14 mouse cellular contexts compared by ENCODE assay signal in the genomic region with DNA sequence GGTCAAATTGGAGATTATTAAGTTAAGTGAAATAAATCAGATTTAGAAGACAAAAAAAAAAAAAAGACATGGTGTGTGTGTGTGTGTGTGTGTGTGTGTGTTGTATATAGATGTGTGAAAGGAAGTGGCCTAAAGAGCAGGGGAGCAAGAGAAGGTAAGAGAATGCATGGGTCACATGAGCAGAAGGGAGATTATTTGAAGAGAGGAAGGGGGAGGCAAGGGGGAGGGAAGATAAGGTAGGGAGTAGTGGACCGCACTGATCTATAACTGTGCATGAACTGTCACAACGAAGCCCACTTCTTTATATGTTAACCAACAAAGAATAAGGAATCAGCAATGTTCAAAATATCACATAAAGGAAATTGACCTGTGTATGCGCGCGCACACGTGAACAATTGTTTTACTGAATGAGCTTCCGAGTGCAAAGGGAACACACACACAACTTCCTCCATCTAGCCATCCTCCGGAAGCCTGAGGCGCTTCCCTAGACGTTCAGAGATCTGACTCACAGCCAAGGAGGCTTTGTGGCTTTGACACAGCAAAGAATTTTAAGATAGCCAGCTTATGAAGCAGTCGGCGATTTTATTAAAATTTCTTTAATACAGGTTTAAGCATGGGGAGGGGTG. TPM values are rescaled to one million over a fixed set of nuclear protein-coding genes. Genes with fewer than 3 reads are reported as not detected.
A peak's percentile ranks its signal among the peaks of the same experiment; 100 is the strongest.
DNase-seq lines count a peak whose midpoint lies in the region; ATAC-seq and TF ChIP-seq lines count a peak whose summit lies in the region.
"Had no signal": no experiment of that assay in that cellular context is flagged by ENCODE, and none has a peak within 500 bp of the region (broad histone marks: within the 10 kb centered on the region; RNA-seq: fewer than 3 reads in every experiment).

No protein-coding gene starts in this region.

- H3K27ac ChIP-seq in embryonic facial prominence, embryonic 14.5 days (replicated peaks; ENCODE audit: low read depth, low read length), result no peak overlapping the region
- H3K27ac ChIP-seq in embryonic facial prominence, embryonic 10.5 days (replicated peaks), result no peak overlapping the region
- peak overlapping the region; percentile 25; the same call in 1 of the 2 replicates for H3K27ac ChIP-seq in spleen, adult 2 months (ENCODE audit: insufficient read depth, low read length)
- H3K27ac ChIP-seq: hindbrain, embryonic 13.5 days; limb, embryonic 12.5 days; lung, embryonic 15.5 days had no signal

- H3K4me3 ChIP-seq in embryonic facial prominence, embryonic 14.5 days (ENCODE audit: low read depth, low read length), result no peak overlapping the region
- no peak overlapping the region for H3K4me3 ChIP-seq in embryonic facial prominence, embryonic 10.5 days
- H3K4me3 ChIP-seq in spleen, adult 2 months (ENCODE audit: extremely low read depth, insufficient read depth, insufficient read length), result no peak overlapping the region
- H3K4me3 ChIP-seq: hindbrain, embryonic 13.5 days; limb, embryonic 12.5 days; lung, embryonic 15.5 days had no signal

- H3K9ac ChIP-seq in embryonic facial prominence, embryonic 14.5 days (ENCODE audit: low read depth, low read length), result no peak overlapping the region
- H3K9ac ChIP-seq: hindbrain, embryonic 13.5 days; limb, embryonic 12.5 days; lung, embryonic 15.5 days had no signal

- no peaks in the 10 kb centered on the region for H3K36me3 ChIP-seq in embryonic facial prominence, embryonic 14.5 days (ENCODE audit: control insufficient read depth, insufficient read depth, low read length)
- H3K36me3 ChIP-seq in embryonic facial prominence, embryonic 10.5 days (replicated peaks), result no peaks in the 10 kb centered on the region
- H3K36me3 ChIP-seq in spleen, adult 2 months (ENCODE audit: control insufficient read depth, insufficient read depth, low read length), result no peaks in the 10 kb centered on the region
- H3K36me3 ChIP-seq: hindbrain, embryonic 13.5 days; limb, embryonic 12.5 days; lung, embryonic 15.5 days had no signal

- no peak for TF ChIP-seq POLR2A in spleen, adult 2 months (IDR thresholded peaks at IDR 0.05; ENCODE audit: low read depth, low read length)

- no peak overlapping the region for H3K4me2 ChIP-seq in embryonic facial prominence, embryonic 14.5 days (ENCODE audit: low read depth, low read length)
- H3K4me2 ChIP-seq: hindbrain, embryonic 13.5 days; limb, embryonic 12.5 days; lung, embryonic 15.5 days had no signal

- no peak for ATAC-seq in embryonic facial prominence, embryonic 14.5 days (ENCODE audit: low read depth)
- peak; percentile 69 for ATAC-seq in megakaryocyte, adult 5-6 weeks (ENCODE audit: poor library complexity, severe bottlenecking)

- 68% methylated on average over 12 of the region's 12 CpGs for WGBS in embryonic facial prominence, embryonic 14.5 days
- 80% methylated on average over 12 of the region's 12 CpGs for WGBS in embryonic facial prominence, embryonic 10.5 days
- 15% methylated on average over 12 of the region's 12 CpGs for WGBS in spleen, adult 2 months

- no peaks in the 10 kb centered on the region for H3K27me3 ChIP-seq in embryonic facial prominence, embryonic 14.5 days (replicated peaks; ENCODE audit: control insufficient read depth, insufficient read depth, low read length)
- H3K27me3 ChIP-seq in embryonic facial prominence, embryonic 10.5 days (replicated peaks; ENCODE audit: low read depth, poor library complexity, severe bottlenecking), result no peaks in the 10 kb centered on the region
- no peaks in the 10 kb centered on the region for H3K27me3 ChIP-seq in spleen, adult 2 months (ENCODE audit: control insufficient read depth, insufficient read depth, low read length)
- H3K27me3 ChIP-seq: hindbrain, embryonic 13.5 days; limb, embryonic 12.5 days; lung, embryonic 15.5 days had no signal

- no peaks in the 10 kb centered on the region; the same call in 1 of the 2 replicates for H3K4me1 ChIP-seq in embryonic facial prominence, embryonic 14.5 days (ENCODE audit: control insufficient read depth, insufficient read depth, low read length)
- H3K4me1 ChIP-seq in embryonic facial prominence, embryonic 10.5 days, result peaks cover 7% of the 10 kb centered on the region; the same call in 1 of the 2 replicates
- H3K4me1 ChIP-seq in spleen, adult 2 months (ENCODE audit: control insufficient read depth, insufficient read depth, insufficient read length), result peaks cover 3% of the 10 kb centered on the region; the same call in 1 of the 2 replicates
- H3K4me1 ChIP-seq: limb, embryonic 12.5 days; lung, embryonic 15.5 days had no signal

- DNase-seq in embryonic facial prominence, embryonic 14.5 days (ENCODE audit: low spot score), result peak; percentile 31
- DNase-seq in embryonic facial prominence, embryonic 10.5 days (ENCODE audit: low spot score), result no peak
- DNase-seq in spleen, adult 2 months (ENCODE audit: low read depth in 1 of 2, low spot score in 2 of 2), result peak in 1 of 2 experiments; percentile 26
- no peak for DNase-seq in spleen, adult 18-20 months
- DNase-seq in thymus, postnatal 25 days, result peak; percentile 43
- no peak for DNase-seq in cerebellum, adult 18-20 months
- no peak for DNase-seq in adrenal gland, postnatal 4 days (ENCODE audit: low spot score in 2 of 2)
- DNase-seq: cerebellum, adult 9-10 months; gastrocnemius, postnatal 36 days; kidney, adult 9 months had no signal

- no peaks in the 10 kb centered on the region for H3K9me3 ChIP-seq in embryonic facial prominence, embryonic 14.5 days (ENCODE audit: control insufficient read depth, low read length)
- no peaks in the 10 kb centered on the region for H3K9me3 ChIP-seq in embryonic facial prominence, embryonic 10.5 days
- H3K9me3 ChIP-seq: hindbrain, embryonic 13.5 days; limb, embryonic 12.5 days; lung, embryonic 15.5 days had no signal

- TF ChIP-seq CTCF in spleen, adult 2 months (IDR thresholded peaks at IDR 0.05; ENCODE audit: extremely low read depth, insufficient read depth, insufficient read length, insufficient replicate concordance), result no peak

RNA-seq across cellular contexts. Expression of gene Rbm24, which starts 57.6 kb away (rescaled TPM):
- polyA plus RNA-seq in embryonic facial prominence, embryonic 14.5 days (2014; fragmentation: Nextera tagmentation; extraction: Ambion mirVana), result 13.3 and 15.6 TPM in 2 replicates
- polyA plus RNA-seq in embryonic facial prominence, embryonic 10.5 days (2016; fragmentation: Nextera tagmentation; extraction: Ambion mirVana), result 0.61 and 0.78 TPM in 2 replicates
- 0.70 and 0.89 TPM in 2 replicates for polyA plus RNA-seq in spleen, adult 2 months (2012; rRNA removed)
- total RNA-seq in megakaryocyte, adult 5-6 weeks (2015), result not detected in 2 replicates
- not detected in 2 replicates for total RNA-seq in megakaryocyte, adult 5-6 weeks (2017)
- total RNA-seq in adrenal gland, postnatal 4 days (2021), result 10 to 100 TPM in 1 of 2 experiments, 1 to 10 TPM in 1; 5.1 to 15.0 TPM

Comparison
In these comparisons a context has a peak if more than half of its experiments do, and no peak if none do; other contexts are left out.
1. DNase-seq: peak in embryonic facial prominence, embryonic 14.5 days (single experiment) and thymus, postnatal 25 days (single experiment); none in embryonic facial prominence, embryonic 10.5 days (single experiment), spleen, adult 18-20 months (0 of 2), cerebellum, adult 18-20 months (0 of 2) and adrenal gland, postnatal 4 days (0 of 2).